8 mouse cellular contexts compared by ENCODE assay signal in genomic region chr1:64733453-64734245, GRCm38 (mm10). TPM values are rescaled to one million over a fixed set of nuclear protein-coding genes. Genes with fewer than 3 reads are reported as not detected.
DNase-seq lines count a peak whose midpoint lies in the region; ATAC-seq lines count a peak whose summit lies in the region.
"Had no signal": no experiment of that assay in that cellular context is flagged by ENCODE, and none has a peak within 500 bp of the region (broad histone marks: within the 10 kb centered on the region; RNA-seq: fewer than 3 reads in every experiment).

No protein-coding gene starts in this region.

- H3K4me3 ChIP-seq in lung, embryonic 15.5 days, result no peak overlapping the region
- H3K4me3 ChIP-seq in embryonic facial prominence, embryonic 10.5 days, result peak overlapping the region; percentile 71
- H3K4me3 ChIP-seq in stomach, embryonic 15.5 days (replicated peaks), result peak overlapping the region; percentile 17

- ATAC-seq in lung, embryonic 15.5 days (ENCODE audit: borderline replicate concordance, extremely low read depth, low FRiP score, low TSS enrichment), result no peak
- ATAC-seq in stomach, embryonic 15.5 days (ENCODE audit: insufficient read depth, low FRiP score, low read depth), result no peak

- H3K4me2 ChIP-seq in lung, embryonic 15.5 days, result peak overlapping the region; percentile 92
- peak overlapping the region; percentile 95 for H3K4me2 ChIP-seq in stomach, embryonic 15.5 days

- peaks cover 40% of the 10 kb centered on the region for H3K4me1 ChIP-seq in lung, embryonic 15.5 days
- peaks cover 60% of the 10 kb centered on the region for H3K4me1 ChIP-seq in embryonic facial prominence, embryonic 10.5 days
- peaks cover 35% of the 10 kb centered on the region for H3K4me1 ChIP-seq in stomach, embryonic 15.5 days

- peaks cover 41% of the 10 kb centered on the region for H3K27me3 ChIP-seq in lung, embryonic 15.5 days
- H3K27me3 ChIP-seq in embryonic facial prominence, embryonic 10.5 days (replicated peaks; ENCODE audit: low read depth, poor library complexity, severe bottlenecking), result peaks cover 63% of the 10 kb centered on the region
- H3K27me3 ChIP-seq in stomach, embryonic 15.5 days (replicated peaks), result no peaks in the 10 kb centered on the region

- H3K9ac ChIP-seq in lung, embryonic 15.5 days, result no peak overlapping the region
- no peak overlapping the region for H3K9ac ChIP-seq in stomach, embryonic 15.5 days

- no peaks in the 10 kb centered on the region for H3K36me3 ChIP-seq in lung, embryonic 15.5 days
- H3K36me3 ChIP-seq in embryonic facial prominence, embryonic 10.5 days (replicated peaks), result 0 out of 2 replicates have a peak, but pooled peaks cover 8% of the 10 kb centered on the region
- no peaks in the 10 kb centered on the region for H3K36me3 ChIP-seq in stomach, embryonic 15.5 days

- no peak overlapping the region for H3K27ac ChIP-seq in lung, embryonic 15.5 days
- H3K27ac ChIP-seq in embryonic facial prominence, embryonic 10.5 days (replicated peaks), result 0 out of 2 replicates have a peak overlapping the region, but pooled peaks have one; percentile 6
- H3K27ac ChIP-seq in stomach, embryonic 15.5 days, result peak overlapping the region; percentile 22
- H3K27ac ChIP-seq: kidney, postnatal 0 days had no signal

- no peaks in the 10 kb centered on the region for H3K9me3 ChIP-seq in lung, embryonic 15.5 days
- no peaks in the 10 kb centered on the region for H3K9me3 ChIP-seq in embryonic facial prominence, embryonic 10.5 days
- no peaks in the 10 kb centered on the region for H3K9me3 ChIP-seq in stomach, embryonic 15.5 days

- DNase-seq in lung, postnatal 10 days, result no peak
- DNase-seq in embryonic facial prominence, embryonic 10.5 days (ENCODE audit: low spot score), result no peak
- peak; percentile 82 for DNase-seq in liver
- no peak for DNase-seq in ovary, postnatal 14 days (ENCODE audit: low spot score)
- DNase-seq in left cerebral cortex, adult 18-20 months (ENCODE audit: low spot score in 2 of 2), result no peak

- WGBS in lung, embryonic 15.5 days, result 39% methylated on average over 11 of the region's 11 CpGs
- 14% methylated on average over 11 of the region's 11 CpGs for WGBS in embryonic facial prominence, embryonic 10.5 days
- 46% methylated on average over 11 of the region's 11 CpGs for WGBS in stomach, embryonic 15.5 days

RNA-seq across cellular contexts. Expression of gene Fzd5, which starts 3.9 kb away (rescaled TPM):
- 3.0 and 3.1 TPM in 2 replicates for polyA plus RNA-seq in lung, embryonic 15.5 days (2015; fragmentation: Nextera tagmentation; extraction: Ambion mirVana)
- 1.8 and 2.0 TPM in 2 replicates for polyA plus RNA-seq in embryonic facial prominence, embryonic 10.5 days (2016; fragmentation: Nextera tagmentation; extraction: Ambion mirVana)
- 7.3 and 9.2 TPM in 2 replicates for polyA plus RNA-seq in stomach, embryonic 15.5 days (2015; fragmentation: Nextera tagmentation; extraction: Ambion mirVana)
- total RNA-seq in left cerebral cortex, adult 18-20 months (2021), result 1 to 10 TPM; 1.4 to 1.8 TPM

RNA-seq across cellular contexts. Expression of gene Ccnyl1, which starts 43.4 kb away (rescaled TPM):
- 3.8 TPM in 2 replicates for polyA plus RNA-seq in lung, embryonic 15.5 days (2015; fragmentation: Nextera tagmentation; extraction: Ambion mirVana)
- 5.8 and 6.1 TPM in 2 replicates for polyA plus RNA-seq in embryonic facial prominence, embryonic 10.5 days (2016; fragmentation: Nextera tagmentation; extraction: Ambion mirVana)
- polyA plus RNA-seq in stomach, embryonic 15.5 days (2015; fragmentation: Nextera tagmentation; extraction: Ambion mirVana), result 4.5 and 5.2 TPM in 2 replicates
- total RNA-seq in left cerebral cortex, adult 18-20 months (2021), result 10 to 100 TPM; 20.5 to 22.0 TPM
